Mouse (Mus musculus): ENCODE measurements around the gene Scarf2. TPM values are rescaled to one million over a fixed set of nuclear protein-coding genes. Genes with fewer than 3 reads are reported as not detected.
A peak's percentile ranks its signal among the peaks of the same experiment; 100 is the strongest.

The Scarf2 gene
- total RNA-seq (2018; cell fraction: chromatin; rRNA removed) = 1 to 10 TPM in 18 of 26 experiments, under 1 TPM in 8; 0.27 to 7.5 (median 1.2) TPM
- 1 to 10 TPM in 8 of 26 experiments, under 1 TPM in 18; 0.33 to 1.6 (median 0.69) TPM for total RNA-seq (2018; cell fraction: cytosol; rRNA removed)
- total RNA-seq (2018; cell fraction: nucleus; rRNA removed) = 1 to 10 TPM in 21 of 26 experiments, under 1 TPM in 5; 0.28 to 3.3 (median 1.6) TPM
- polyA plus RNA-seq (2018) = 0.22 to 0.68 TPM (median 0.50 TPM) in 3 replicates

- H3K27ac ChIP-seq = no peak within 1 kb of the TSS
- no peak within 1 kb of the TSS for H3K4me3 ChIP-seq (ENCODE audit: inconsistent target)
- no peaks in the 10 kb centered on the region for H3K36me3 ChIP-seq (ENCODE audit: inconsistent target)
- WGBS (ENCODE audit: missing documents) = 8% methylated on average over 46 of the region's 81 CpGs
- H3K79me2 ChIP-seq (ENCODE audit: inconsistent target) = no peaks in the 10 kb centered on the region
These were observed at the start of gene Scarf2 for GRCm38 (mm10) chr16:17796971-17797811. Scarf2 (plus strand) TSS chr16:17797282.

GRCm38 (mm10) chr16:17753001-17753400, 44.1 kb upstream of the Scarf2 start:
- no peak overlapping the region for H3K4me3 ChIP-seq (ENCODE audit: inconsistent target)
- 58% methylated on average over 3 of the region's 3 CpGs for WGBS (ENCODE audit: missing documents)
- H3K27ac ChIP-seq = no peak overlapping the region
- no peaks in the 10 kb centered on the region for H3K36me3 ChIP-seq (ENCODE audit: inconsistent target)
- no peaks in the 10 kb centered on the region for H3K79me2 ChIP-seq (ENCODE audit: inconsistent target)

- Histone ChIP-seq H3K36me3 (ENCODE audit: inconsistent target) (no peaks in the 10 kb centered on the region), H3K4me3 (ENCODE audit: inconsistent target) (no peak overlapping the region), H3K79me2 (ENCODE audit: inconsistent target) (no peaks in the 10 kb centered on the region), H3K27ac (no peak overlapping the region)
- WGBS (ENCODE audit: missing documents) = 63% methylated on average over 1 of the region's 1 CpGs
These were observed 43.4 kb upstream of the Scarf2 start for GRCm38 (mm10) chr16:17753686-17754085.

GRCm38 (mm10) chr16:17757756-17758155, 39.3 kb upstream of the Scarf2 start:
- 86% methylated on average over 1 of the region's 1 CpGs for WGBS (ENCODE audit: missing documents)
- H3K36me3 ChIP-seq (ENCODE audit: inconsistent target) = no peaks in the 10 kb centered on the region

GRCm38 (mm10) chr16:17758902-17759301, 38.2 kb upstream of the Scarf2 start:
- 34% methylated on average over 9 of the region's 9 CpGs for WGBS (ENCODE audit: missing documents)
- Histone ChIP-seq H3K4me3 (ENCODE audit: inconsistent target) (peak overlapping the region; percentile 19; the same call in 1 of the 2 replicates), H3K27ac (no peak overlapping the region), H3K36me3 (ENCODE audit: inconsistent target) (no peaks in the 10 kb centered on the region), H3K79me2 (ENCODE audit: inconsistent target) (no peaks in the 10 kb centered on the region)

More at GRCm38 (mm10) chr16:17757756-17758155, 39.3 kb upstream of the Scarf2 start:
- Histone ChIP-seq H3K27ac (no peak overlapping the region), H3K4me3 (ENCODE audit: inconsistent target) (no peak overlapping the region), H3K79me2 (ENCODE audit: inconsistent target) (no peaks in the 10 kb centered on the region)

GRCm38 (mm10) chr16:17759344-17759773, 37.7 kb upstream of the Scarf2 start, which contains the start of gene Klhl22:
Klhl22 (plus strand) TSS chr16:17759618.
- 1% methylated on average over 24 of the region's 28 CpGs for WGBS (ENCODE audit: missing documents)
- Histone ChIP-seq H3K4me3 (ENCODE audit: inconsistent target) (peak within 1 kb of the TSS; percentile 19; the same call in 1 of the 2 replicates), H3K79me2 (ENCODE audit: inconsistent target) (no peaks in the 10 kb centered on the region), H3K36me3 (ENCODE audit: inconsistent target) (no peaks in the 10 kb centered on the region), H3K27ac (no peak within 1 kb of the TSS)

- Histone ChIP-seq H3K36me3 (ENCODE audit: inconsistent target) (no peaks in the 10 kb centered on the region), H3K27ac (no peak overlapping the region), H3K4me3 (ENCODE audit: inconsistent target) (peak overlapping the region; percentile 13; the same call in 1 of the 2 replicates), H3K79me2 (ENCODE audit: inconsistent target) (no peaks in the 10 kb centered on the region)
- 6% methylated on average over 54 of the region's 54 CpGs for WGBS (ENCODE audit: missing documents)
These were observed 37.2 kb upstream of the Scarf2 start for GRCm38 (mm10) chr16:17759813-17760321.

- Histone ChIP-seq H3K36me3 (ENCODE audit: inconsistent target) (no peaks in the 10 kb centered on the region), H3K79me2 (ENCODE audit: inconsistent target) (no peaks in the 10 kb centered on the region), H3K27ac (no peak overlapping the region), H3K4me3 (ENCODE audit: inconsistent target) (no peak overlapping the region)
- WGBS (ENCODE audit: missing documents) = 75% methylated on average over 8 of the region's 8 CpGs
These were observed 36.4 kb upstream of the Scarf2 start for GRCm38 (mm10) chr16:17760657-17761056.

GRCm38 (mm10) chr16:17761074-17761473, 36.0 kb upstream of the Scarf2 start:
- H3K79me2 ChIP-seq (ENCODE audit: inconsistent target) = no peaks in the 10 kb centered on the region
- H3K36me3 ChIP-seq (ENCODE audit: inconsistent target) = no peaks in the 10 kb centered on the region
- 40% methylated on average over 1 of the region's 1 CpGs for WGBS (ENCODE audit: missing documents)
- H3K27ac ChIP-seq = no peak overlapping the region
- H3K4me3 ChIP-seq (ENCODE audit: inconsistent target) = no peak overlapping the region

GRCm38 (mm10) chr16:17764108-17764511, 33.0 kb upstream of the Scarf2 start:
- Histone ChIP-seq H3K36me3 (ENCODE audit: inconsistent target) (no peaks in the 10 kb centered on the region), H3K79me2 (ENCODE audit: inconsistent target) (no peaks in the 10 kb centered on the region), H3K27ac (no peak overlapping the region), H3K4me3 (ENCODE audit: inconsistent target) (no peak overlapping the region)
- WGBS (ENCODE audit: missing documents) = 98% methylated on average over 4 of the region's 4 CpGs

GRCm38 (mm10) chr16:17768834-17769233, 28.2 kb upstream of the Scarf2 start:
- Histone ChIP-seq H3K27ac (no peak overlapping the region), H3K36me3 (ENCODE audit: inconsistent target) (peaks cover 2% of the 10 kb centered on the region; the same call in 1 of the 2 replicates)

GRCm38 (mm10) chr16:17771117-17771865, 25.8 kb upstream of the Scarf2 start:
- Histone ChIP-seq H3K79me2 (ENCODE audit: inconsistent target) (no peaks in the 10 kb centered on the region), H3K4me3 (ENCODE audit: inconsistent target) (no peak overlapping the region), H3K27ac (no peak overlapping the region), H3K36me3 (ENCODE audit: inconsistent target) (peaks cover 2% of the 10 kb centered on the region; the same call in 1 of the 2 replicates)
- WGBS (ENCODE audit: missing documents) = 75% methylated on average over 4 of the region's 4 CpGs

More at GRCm38 (mm10) chr16:17768834-17769233, 28.2 kb upstream of the Scarf2 start:
- Histone ChIP-seq H3K79me2 (ENCODE audit: inconsistent target) (no peaks in the 10 kb centered on the region), H3K4me3 (ENCODE audit: inconsistent target) (no peak overlapping the region)
- 68% methylated on average over 7 of the region's 7 CpGs for WGBS (ENCODE audit: missing documents)

GRCm38 (mm10) chr16:17776828-17777227, 20.3 kb upstream of the Scarf2 start:
- Histone ChIP-seq H3K27ac (no peak overlapping the region), H3K79me2 (ENCODE audit: inconsistent target) (no peaks in the 10 kb centered on the region), H3K36me3 (ENCODE audit: inconsistent target) (peaks cover under 1% of the 10 kb centered on the region; the same call in 1 of the 2 replicates), H3K4me3 (ENCODE audit: inconsistent target) (no peak overlapping the region)
- WGBS (ENCODE audit: missing documents) = 80% methylated on average over 11 of the region's 11 CpGs

- Histone ChIP-seq H3K36me3 (ENCODE audit: inconsistent target) (no peaks in the 10 kb centered on the region), H3K79me2 (ENCODE audit: inconsistent target) (no peaks in the 10 kb centered on the region), H3K4me3 (ENCODE audit: inconsistent target) (no peak overlapping the region), H3K27ac (no peak overlapping the region)
- WGBS (ENCODE audit: missing documents) = 77% methylated on average over 4 of the region's 4 CpGs
These were observed 18.9 kb upstream of the Scarf2 start for GRCm38 (mm10) chr16:17778223-17778622.

Data from macrophage (primary cell).